Mouse (Mus musculus) hindbrain, embryonic 14.5 days (tissue): Measurements from ENCODE around the gene Cuta. TPM values are rescaled to one million over a fixed set of nuclear protein-coding genes. Genes with fewer than 3 reads are reported as not detected.
A peak's percentile ranks its signal among the peaks of the same experiment; 100 is the strongest.
"Not testable (repeated sequence)": the region's sequence is repeated elsewhere in the genome, so short reads cannot be mapped to it uniquely, and the experiment has no call there.

Source experiments
- ATAC-seq: fragments of 200-750 bp; cut with Nextera tagmentation; 2 replicates; pipeline ENCODE4 v1.8.0; 2017; ENCODE audit warnings: moderate number of reproducible peaks, mild to moderate bottlenecking, moderate TSS enrichment, moderate library complexity; ENCODE audit not compliant: low FRiP score
- DNase-seq: peaks from one replicate; pipeline ENCODE4 v3.0.0-alpha.2; 2015; ENCODE audit warnings: low spot score
- H3K27ac ChIP-seq: fragments of 300-500 bp; sonication (generic); 2 replicates; pipeline ENCODE4 v1.5.1; 2014; ENCODE audit warnings: mild to moderate bottlenecking, moderate library complexity
- H3K27me3 ChIP-seq: fragments of 300-500 bp; sonication (generic); 2 replicates; pipeline ENCODE4 v1.6.1; 2014; ENCODE audit warnings: mild to moderate bottlenecking, low read length, mixed read lengths; ENCODE audit not compliant: control insufficient read depth, insufficient read depth
- H3K36me3 ChIP-seq: fragments of 300-500 bp; sonication (generic); replicated peaks from 2 replicates; pipeline ENCODE4 v1.6.1; 2014; ENCODE audit not compliant: control insufficient read depth, insufficient read depth
- H3K4me1 ChIP-seq: fragments of 300-500 bp; sonication (generic); replicated peaks from 2 replicates; pipeline ENCODE4 v1.6.1; 2014; ENCODE audit warnings: antibody characterized with exemption, low read length, mixed read lengths; ENCODE audit not compliant: control insufficient read depth, insufficient read depth
- H3K4me2 ChIP-seq: fragments of 300-500 bp; sonication (generic); replicated peaks from 2 replicates; pipeline ENCODE4 v1.6.1; 2014; ENCODE audit warnings: mild to moderate bottlenecking, moderate library complexity
- H3K4me3 ChIP-seq: fragments of 300-500 bp; sonication (generic); replicated peaks from 2 replicates; pipeline ENCODE4 v1.5.1; 2014; ENCODE audit warnings: mild to moderate bottlenecking, low read length
- H3K9ac ChIP-seq: fragments of 300-500 bp; sonication (generic); 2 replicates; pipeline ENCODE4 v1.6.1; 2014
- H3K9me3 ChIP-seq: fragments of 300-500 bp; sonication (generic); 2 replicates; pipeline ENCODE4 v1.6.1; 2016; ENCODE audit warnings: low read length; ENCODE audit not compliant: control insufficient read depth
- WGBS: fragments of 180-500 bp; shearing (Covaris S2); extraction: QIAGEN DNeasy Blood & Tissue Kit; methylation state at CpG from one replicate; pipeline ENCODE4 v1.1.7; 2014; 5-methylcytosine and 5-hydroxymethylcytosine counted together
- polyA plus RNA-seq: library from polyadenylated mRNA; unstranded; fragments of >200 nt; fragmentation: Nextera tagmentation; extraction: Ambion mirVana; gene quantifications from 2 replicates; pipeline ENCODE4 v1.2.1, GENCODE M21; 2014

Gene Cuta
- polyA plus RNA-seq, 1 experiment from 2014 or later, result 112 TPM

GRCm38 (mm10) chr17:26907506-26907905 is 31.9 kb downstream of the Cuta start:
- not testable (repeated sequence) for H3K4me1 ChIP-seq, H3K27ac ChIP-seq, H3K4me2 ChIP-seq, ATAC-seq, H3K9me3 ChIP-seq, H3K27me3 ChIP-seq, H3K9ac ChIP-seq, DNase-seq, H3K4me3 ChIP-seq, H3K36me3 ChIP-seq
- 83% methylated on average over 14 of the region's 15 CpGs for WGBS

GRCm38 (mm10) chr17:26904320-26904719 is 35.0 kb downstream of the Cuta start:
- Histone ChIP-seq H3K27ac (no peak overlapping the region), H3K9ac (no peak overlapping the region), H3K4me3 (no peak overlapping the region), H3K27me3 (no peaks in the 10 kb centered on the region), H3K4me1 (no peaks in the 10 kb centered on the region), H3K36me3 (no peaks in the 10 kb centered on the region), H3K4me2 (no peak overlapping the region), H3K9me3 (no peaks in the 10 kb centered on the region)
- ATAC-seq (no peak), DNase-seq (no peak)
- whole genome bisulfite sequencing, result 64% methylated on average over 5 of the region's 5 CpGs

DNA sequence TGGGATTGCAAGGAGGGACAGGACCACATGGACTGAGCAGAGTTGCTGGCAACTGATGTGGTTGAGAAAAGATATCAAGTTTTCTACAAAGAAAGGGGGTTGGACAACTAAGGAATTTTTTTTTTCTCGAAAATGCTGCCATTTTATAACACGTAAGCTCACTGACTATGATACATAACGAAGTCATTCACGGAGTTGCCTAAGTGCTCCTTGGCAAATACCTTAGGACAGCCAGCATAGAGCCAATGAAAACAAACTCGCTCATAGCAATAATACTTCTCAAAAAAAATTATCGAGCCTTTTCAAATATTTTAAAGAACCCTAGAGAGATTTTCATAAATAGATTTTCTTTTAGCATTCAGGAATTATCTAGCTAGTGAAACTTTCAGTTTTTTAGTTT is 38.5 kb downstream of the Cuta start:
- no peaks in the 10 kb centered on the region for H3K4me1 ChIP-seq
- H3K27ac ChIP-seq, result no peak overlapping the region
- no peaks in the 10 kb centered on the region for H3K36me3 ChIP-seq
- WGBS, result 86% methylated on average over 6 of the region's 6 CpGs
- no peaks in the 10 kb centered on the region for H3K27me3 ChIP-seq
- no peak for ATAC-seq
- H3K9ac ChIP-seq, result no peak overlapping the region
- H3K4me2 ChIP-seq, result no peak overlapping the region
- H3K9me3 ChIP-seq, result no peaks in the 10 kb centered on the region
- DNase-seq, result no peak
- no peak overlapping the region for H3K4me3 ChIP-seq

- ATAC-seq, result no peak
- H3K4me2 ChIP-seq, result no peak overlapping the region
- H3K9ac ChIP-seq, result no peak overlapping the region
- no peak overlapping the region for H3K4me3 ChIP-seq
- no peaks in the 10 kb centered on the region for H3K9me3 ChIP-seq
- WGBS, result 13% methylated on average over 10 of the region's 10 CpGs
- no peaks in the 10 kb centered on the region for H3K36me3 ChIP-seq
- peak; percentile 60 for DNase-seq
- H3K27me3 ChIP-seq, result no peaks in the 10 kb centered on the region
- H3K27ac ChIP-seq, result no peak overlapping the region
- H3K4me1 ChIP-seq, result peaks cover 14% of the 10 kb centered on the region
Measured at GRCm38 (mm10) chr17:26895578-26895977, 43.8 kb downstream of the Cuta start.

GRCm38 (mm10) chr17:26894342-26894741 is 45.0 kb downstream of the Cuta start:
- Histone ChIP-seq H3K9ac (no peak overlapping the region), H3K36me3 (no peaks in the 10 kb centered on the region), H3K4me3 (no peak overlapping the region), H3K4me2 (no peak overlapping the region), H3K4me1 (peaks cover 14% of the 10 kb centered on the region), H3K27me3 (no peaks in the 10 kb centered on the region), H3K9me3 (no peaks in the 10 kb centered on the region), H3K27ac (no peak overlapping the region)
- no peak for ATAC-seq
- WGBS, result 59% methylated on average over 6 of the region's 6 CpGs
- no peak for DNase-seq

- peaks cover 14% of the 10 kb centered on the region for H3K4me1 ChIP-seq
- H3K27me3 ChIP-seq, result no peaks in the 10 kb centered on the region
- no peak overlapping the region for H3K4me2 ChIP-seq
- H3K36me3 ChIP-seq, result no peaks in the 10 kb centered on the region
- no peak overlapping the region for H3K4me3 ChIP-seq
- ATAC-seq (no peak), DNase-seq (no peak)
- H3K27ac ChIP-seq, result no peak overlapping the region
- H3K9me3 ChIP-seq, result no peaks in the 10 kb centered on the region
- no peak overlapping the region for H3K9ac ChIP-seq
- WGBS, result 39% methylated on average over 6 of the region's 6 CpGs
Measured at GRCm38 (mm10) chr17:26893492-26893891, 45.9 kb downstream of the Cuta start.

DNA sequence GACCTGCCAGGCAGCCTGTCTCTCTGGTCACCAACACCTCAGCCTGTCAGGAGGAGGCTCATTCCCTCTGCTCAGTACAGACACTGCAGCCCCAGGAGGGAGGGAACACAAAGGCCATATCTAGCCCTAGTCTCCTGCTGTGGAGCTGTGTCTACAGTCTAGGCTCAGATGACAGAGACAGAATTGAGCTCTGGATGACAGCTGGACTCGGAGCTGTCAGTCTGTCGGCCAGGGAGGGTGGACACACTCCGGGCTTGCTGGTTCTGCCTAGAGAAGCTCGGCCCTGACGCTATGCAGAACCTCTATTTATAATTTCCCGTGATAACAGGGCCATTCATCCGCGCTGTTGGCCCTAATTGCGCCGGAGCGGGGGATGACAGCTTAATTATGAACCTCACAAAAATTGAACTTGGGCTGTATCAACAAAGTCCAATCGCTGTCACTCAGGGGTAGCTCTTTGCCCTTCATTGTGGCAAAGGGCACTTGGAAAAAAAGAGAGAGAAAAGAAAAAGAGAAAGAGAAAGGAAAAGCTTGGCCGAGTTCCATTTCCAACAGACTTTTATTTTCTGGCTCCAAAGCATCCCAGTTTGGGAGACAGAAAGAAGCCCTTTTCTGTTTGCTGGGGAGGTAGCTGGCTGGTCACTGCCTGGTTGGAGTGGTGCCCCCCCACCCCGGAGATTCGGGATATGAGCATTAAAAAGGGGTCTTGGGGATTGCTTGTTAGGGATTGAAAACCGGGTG is 46.6 kb downstream of the Cuta start:
- ATAC-seq (no peak; the same call in 1 of the 2 replicates), DNase-seq (peak; percentile 33)
- Histone ChIP-seq H3K36me3 (no peaks in the 10 kb centered on the region), H3K27me3 (no peaks in the 10 kb centered on the region), H3K9ac (peak overlapping the region; percentile 40), H3K27ac (no peak overlapping the region), H3K4me1 (peaks cover 14% of the 10 kb centered on the region), H3K4me2 (peak overlapping the region; percentile 21; the same call in 1 of the 2 replicates), H3K4me3 (no peak overlapping the region), H3K9me3 (no peaks in the 10 kb centered on the region)
- WGBS, result 30% methylated on average over 16 of the region's 16 CpGs

GRCm38 (mm10) chr17:26887926-26888325 is 51.4 kb downstream of the Cuta start:
- H3K4me3 ChIP-seq, result no peak overlapping the region
- H3K9ac ChIP-seq, result no peak overlapping the region
- peaks cover 20% of the 10 kb centered on the region for H3K4me1 ChIP-seq
- DNase-seq (no peak), ATAC-seq (no peak)
- 31% methylated on average over 3 of the region's 3 CpGs for WGBS
- H3K4me2 ChIP-seq, result no peak overlapping the region
- no peaks in the 10 kb centered on the region for H3K36me3 ChIP-seq
- H3K27ac ChIP-seq, result no peak overlapping the region
- H3K27me3 ChIP-seq, result peaks cover 8% of the 10 kb centered on the region; the same call in 1 of the 2 replicates
- no peaks in the 10 kb centered on the region for H3K9me3 ChIP-seq

DNA sequence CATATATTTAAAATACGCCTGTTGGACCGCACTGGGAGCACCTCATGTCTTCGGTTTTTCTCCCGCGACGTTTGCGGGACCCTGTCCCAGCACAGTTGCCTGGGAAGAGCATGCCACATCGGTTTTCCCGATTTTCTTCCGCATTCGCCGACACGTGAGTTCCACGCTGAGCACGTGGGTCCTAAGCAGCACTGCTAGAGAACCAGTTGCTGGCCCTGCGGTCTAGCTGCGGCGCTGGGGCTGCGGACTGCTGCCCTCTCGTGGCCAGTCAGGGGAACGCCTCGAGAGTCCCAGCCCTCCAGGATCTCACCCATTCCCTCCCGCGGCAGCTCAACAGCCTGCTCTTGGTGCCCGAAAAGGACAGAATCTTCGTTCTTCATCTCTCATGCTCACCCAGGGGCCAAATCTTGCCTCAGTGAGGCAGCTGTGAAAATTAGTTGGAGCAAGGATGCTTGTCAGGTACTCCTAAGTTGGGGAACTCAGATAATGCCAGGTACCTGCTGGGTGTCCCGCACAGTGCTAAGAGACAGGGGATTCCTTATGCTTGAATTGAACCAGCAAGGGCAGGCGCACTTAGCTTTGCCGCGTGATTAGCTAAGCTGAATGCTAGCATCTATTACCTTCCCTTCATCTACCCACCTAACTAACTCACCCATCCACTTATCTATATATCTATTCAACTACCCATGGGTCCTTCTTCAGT is 53.2 kb downstream of the Cuta start:
- Histone ChIP-seq H3K27me3 (peaks cover 8% of the 10 kb centered on the region; the same call in 1 of the 2 replicates), H3K36me3 (no peaks in the 10 kb centered on the region), H3K9ac (0 out of 2 replicates have a peak overlapping the region, but pooled peaks have one; percentile 12), H3K4me3 (peak overlapping the region; percentile 35), H3K27ac (no peak overlapping the region), H3K4me1 (peaks cover 13% of the 10 kb centered on the region), H3K4me2 (peak overlapping the region; percentile 66), H3K9me3 (no peaks in the 10 kb centered on the region)
- WGBS, result 9% methylated on average over 30 of the region's 30 CpGs
- ATAC-seq, result peak; percentile 89
- DNase-seq, result peak; percentile 88
